Mouse (Mus musculus) lung, embryonic 16.5 days (tissue): ENCODE data around the gene Plpp7. TPM values are rescaled to one million over a fixed set of nuclear protein-coding genes. Genes with fewer than 3 reads are reported as not detected.

Source experiments
- ATAC-seq: fragments of 200-750 bp; cut with Nextera tagmentation; 2 replicates; pipeline ENCODE4 v1.8.0; 2017; ENCODE audit warnings: low read depth, mild to moderate bottlenecking, moderate library complexity
- H3K27ac ChIP-seq: fragments of 300-500 bp; sonication (generic); 2 replicates; pipeline ENCODE4 v1.5.1; 2014; ENCODE audit warnings: mild to moderate bottlenecking, control low read depth, low read length
- H3K27me3 ChIP-seq: fragments of 300-500 bp; sonication (generic); 2 replicates; pipeline ENCODE4 v1.6.1; 2014; ENCODE audit warnings: low read depth, low read length, mixed read lengths; ENCODE audit not compliant: control insufficient read depth, insufficient read depth
- H3K36me3 ChIP-seq: fragments of 300-500 bp; sonication (generic); 2 replicates; pipeline ENCODE4 v1.6.1; 2014; ENCODE audit warnings: low read length; ENCODE audit not compliant: control insufficient read depth, insufficient read depth
- H3K4me1 ChIP-seq: fragments of 300-500 bp; sonication (generic); replicated peaks from 2 replicates; pipeline ENCODE4 v1.6.1; 2014; ENCODE audit warnings: low read length, mixed read lengths; ENCODE audit not compliant: control insufficient read depth, insufficient read depth
- H3K4me2 ChIP-seq: fragments of 300-500 bp; sonication (generic); 2 replicates; pipeline ENCODE4 v1.6.1; 2014; ENCODE audit warnings: low read depth, low read length, control low read depth
- H3K4me3 ChIP-seq: fragments of 300-500 bp; sonication (generic); 2 replicates; pipeline ENCODE4 v1.5.1; 2014; ENCODE audit warnings: mild to moderate bottlenecking, low read length, control low read depth
- H3K9ac ChIP-seq: fragments of 300-500 bp; sonication (generic); 2 replicates; pipeline ENCODE4 v1.6.1; 2014; ENCODE audit warnings: low read length, control low read depth
- H3K9me3 ChIP-seq: fragments of 300-500 bp; sonication (generic); 2 replicates; pipeline ENCODE4 v1.6.1; 2016; ENCODE audit warnings: low read length; ENCODE audit not compliant: control insufficient read depth
- WGBS: fragments of 180-500 bp; shearing (Covaris S2); extraction: QIAGEN DNeasy Blood & Tissue Kit; methylation state at CpG from one replicate; pipeline ENCODE4 v1.1.7; 2014; 5-methylcytosine and 5-hydroxymethylcytosine counted together
- polyA plus RNA-seq: library from polyadenylated mRNA; unstranded; fragments of >200 nt; fragmentation: Nextera tagmentation; extraction: Ambion mirVana; gene quantifications from 2 replicates; pipeline ENCODE4 v1.2.1, GENCODE M21; 2015

Plpp7 gene
- polyA plus RNA-seq, result 3.6 and 3.9 TPM in 2 replicates

DNA sequence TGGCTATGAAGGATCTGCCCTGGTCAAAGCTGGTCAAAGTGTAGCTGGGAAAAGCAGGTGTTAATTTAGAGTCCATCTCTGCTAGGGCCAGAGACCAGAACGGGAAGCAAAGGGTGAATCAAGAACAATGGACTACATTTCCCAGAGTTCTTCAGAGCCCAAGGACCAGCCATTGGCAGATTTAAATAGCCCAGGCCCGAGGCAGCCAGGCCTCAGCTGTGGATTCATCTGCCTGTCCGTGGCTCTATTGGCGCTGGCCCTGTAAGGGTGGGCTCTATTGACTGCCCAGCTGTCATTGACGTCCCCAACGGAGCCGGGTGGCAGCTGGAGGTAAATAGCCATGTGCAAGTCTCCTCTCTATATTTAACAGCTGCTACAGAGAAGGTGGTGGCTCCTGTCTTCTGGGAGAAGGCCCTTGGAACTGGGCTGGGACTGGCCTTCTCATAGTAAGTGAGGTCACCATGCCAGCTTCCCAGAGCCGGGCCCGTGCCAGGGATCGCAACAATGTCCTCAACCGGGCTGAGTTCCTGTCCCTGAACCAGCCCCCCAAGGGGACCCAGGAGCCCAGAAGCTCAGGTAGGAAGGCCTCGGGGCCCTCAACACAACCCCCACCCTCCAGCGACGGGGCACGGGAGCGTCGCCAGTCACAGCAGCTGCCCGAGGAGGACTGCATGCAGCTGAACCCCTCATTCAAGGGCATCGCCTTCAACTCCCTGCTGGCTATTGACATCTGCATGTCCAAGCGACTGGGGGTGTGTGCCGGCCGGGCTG lies at the start of gene Plpp7:
Gene Plpp7 (plus strand): TSS at position 178 of the 771 bp plus-strand sequence.
- H3K4me2 ChIP-seq, result peak within 1 kb of the TSS; percentile 52
- no peaks in the 10 kb centered on the region for H3K4me1 ChIP-seq
- peak; percentile 89 for ATAC-seq
- no peaks in the 10 kb centered on the region for H3K27me3 ChIP-seq
- H3K9me3 ChIP-seq, result no peaks in the 10 kb centered on the region
- peak within 1 kb of the TSS; percentile 62 for H3K9ac ChIP-seq
- H3K4me3 ChIP-seq, result peak within 1 kb of the TSS; percentile 43
- H3K27ac ChIP-seq, result no peak within 1 kb of the TSS
- WGBS, result 48% methylated on average over 22 of the region's 22 CpGs
- H3K36me3 ChIP-seq, result no peaks in the 10 kb centered on the region

DNA sequence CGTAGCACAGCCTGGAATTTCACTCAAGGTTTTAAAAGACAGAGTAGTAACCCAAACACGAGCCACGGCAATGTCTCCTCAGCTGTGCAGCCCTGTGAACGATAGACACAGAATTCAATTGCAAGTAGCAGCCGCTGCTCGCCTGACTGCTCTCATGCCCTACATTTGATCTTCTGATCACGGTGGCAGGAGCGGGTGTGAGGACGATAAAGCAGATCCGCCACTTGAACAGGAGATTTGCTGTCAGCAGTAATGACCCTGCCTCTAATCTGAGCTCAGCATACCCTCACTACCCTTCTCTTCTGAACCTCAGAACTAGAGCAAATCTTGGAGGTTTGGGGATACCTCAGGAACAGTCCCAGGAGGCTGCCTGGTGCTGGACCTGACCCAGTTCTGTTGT lies 49.3 kb upstream of the Plpp7 start:
- Histone ChIP-seq H3K27me3 (no peaks in the 10 kb centered on the region), H3K27ac (no peak overlapping the region), H3K4me3 (no peak overlapping the region), H3K4me1 (no peaks in the 10 kb centered on the region), H3K4me2 (no peak overlapping the region), H3K9ac (no peak overlapping the region), H3K9me3 (no peaks in the 10 kb centered on the region), H3K36me3 (peaks cover 28% of the 10 kb centered on the region)
- 82% methylated on average over 10 of the region's 10 CpGs for WGBS
- ATAC-seq, result no peak

- H3K9ac ChIP-seq, result no peak overlapping the region
- no peak overlapping the region for H3K27ac ChIP-seq
- no peaks in the 10 kb centered on the region for H3K27me3 ChIP-seq
- H3K36me3 ChIP-seq, result peaks cover 29% of the 10 kb centered on the region
- no peak for ATAC-seq
- H3K4me2 ChIP-seq, result no peak overlapping the region
- H3K4me3 ChIP-seq, result no peak overlapping the region
- WGBS, result 85% methylated on average over 10 of the region's 10 CpGs
- H3K4me1 ChIP-seq, result no peaks in the 10 kb centered on the region
- no peaks in the 10 kb centered on the region for H3K9me3 ChIP-seq
Measured at GRCm38 (mm10) chr2:32047323-32047722, 48.0 kb upstream of the Plpp7 start.

- Histone ChIP-seq H3K4me3 (no peak overlapping the region), H3K9ac (no peak overlapping the region), H3K9me3 (no peaks in the 10 kb centered on the region), H3K4me2 (no peak overlapping the region), H3K27ac (no peak overlapping the region), H3K27me3 (no peaks in the 10 kb centered on the region), H3K4me1 (no peaks in the 10 kb centered on the region), H3K36me3 (peaks cover 21% of the 10 kb centered on the region)
- ATAC-seq, result no peak
- 73% methylated on average over 8 of the region's 8 CpGs for WGBS
Measured at GRCm38 (mm10) chr2:32051791-32052190, 43.5 kb upstream of the Plpp7 start.

DNA sequence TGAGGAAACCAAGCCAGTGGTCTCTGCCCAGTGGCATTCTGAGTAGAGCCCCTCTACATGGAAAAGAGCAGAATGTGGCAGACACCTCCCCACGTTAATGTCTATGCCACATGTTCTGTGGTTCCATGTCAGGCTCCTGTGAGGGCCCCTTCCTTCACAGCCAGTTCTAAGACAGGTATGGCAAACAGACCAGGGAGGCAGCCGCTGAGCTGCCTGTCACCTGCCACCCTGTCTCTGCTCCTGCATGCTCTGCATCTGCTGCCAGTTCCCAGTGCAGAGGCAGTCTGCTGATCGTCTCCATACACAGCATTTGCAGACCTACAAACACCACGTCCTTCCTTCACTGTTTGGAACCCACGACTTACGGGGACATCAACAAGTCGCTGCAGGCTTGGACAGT lies 42.9 kb upstream of the Plpp7 start:
- WGBS, result 93% methylated on average over 7 of the region's 7 CpGs
- no peaks in the 10 kb centered on the region for H3K4me1 ChIP-seq
- no peaks in the 10 kb centered on the region for H3K9me3 ChIP-seq

GRCm38 (mm10) chr2:32055357-32055965 lies 39.9 kb upstream of the Plpp7 start:
- Histone ChIP-seq H3K36me3 (peaks cover 12% of the 10 kb centered on the region; the same call in 1 of the 2 replicates), H3K27ac (no peak overlapping the region)

More for the DNA sequence above, 42.9 kb upstream of the Plpp7 start:
- Histone ChIP-seq H3K27me3 (no peaks in the 10 kb centered on the region), H3K4me3 (no peak overlapping the region), H3K9ac (no peak overlapping the region), H3K36me3 (peaks cover 21% of the 10 kb centered on the region), H3K4me2 (no peak overlapping the region), H3K27ac (no peak overlapping the region)
- ATAC-seq, result no peak

GRCm38 (mm10) chr2:32056524-32056923 lies 38.8 kb upstream of the Plpp7 start:
- ATAC-seq, result no peak
- no peak overlapping the region for H3K27ac ChIP-seq
- WGBS, result 81% methylated on average over 10 of the region's 10 CpGs

More at GRCm38 (mm10) chr2:32055357-32055965, 39.9 kb upstream of the Plpp7 start:
- WGBS, result 64% methylated on average over 7 of the region's 7 CpGs
- Histone ChIP-seq H3K9me3 (no peaks in the 10 kb centered on the region), H3K9ac (no peak overlapping the region), H3K4me2 (no peak overlapping the region), H3K4me1 (no peaks in the 10 kb centered on the region), H3K4me3 (no peak overlapping the region), H3K27me3 (no peaks in the 10 kb centered on the region)
- ATAC-seq, result no peak

DNA sequence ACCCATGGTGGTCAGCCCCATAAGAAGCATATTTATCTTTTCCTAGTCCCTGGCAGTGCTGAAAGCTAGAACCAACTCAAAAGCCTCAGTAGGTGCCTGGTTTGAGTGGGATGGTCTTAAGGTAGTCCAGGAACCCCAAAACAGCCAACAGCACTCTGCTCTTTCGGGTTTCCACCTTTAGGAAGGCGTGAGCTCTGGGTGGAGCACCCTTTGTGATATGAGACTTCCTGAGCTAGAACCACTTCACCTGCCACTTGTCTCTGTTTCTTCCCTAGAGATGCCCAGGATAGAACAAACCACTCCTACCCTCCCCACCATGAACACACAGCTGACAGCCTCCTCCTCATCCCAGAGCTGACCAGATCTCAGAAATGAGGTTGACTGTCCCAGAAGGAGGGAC lies 38.0 kb upstream of the Plpp7 start:
- Histone ChIP-seq H3K27me3 (no peaks in the 10 kb centered on the region), H3K27ac (no peak overlapping the region), H3K4me3 (no peak overlapping the region), H3K9me3 (no peaks in the 10 kb centered on the region), H3K4me2 (no peak overlapping the region), H3K4me1 (no peaks in the 10 kb centered on the region), H3K9ac (no peak overlapping the region), H3K36me3 (peaks cover 5% of the 10 kb centered on the region; the same call in 1 of the 2 replicates)
- ATAC-seq, result no peak
- WGBS, result 53% methylated on average over 2 of the region's 2 CpGs

More at GRCm38 (mm10) chr2:32056524-32056923, 38.8 kb upstream of the Plpp7 start:
- Histone ChIP-seq H3K4me2 (no peak overlapping the region), H3K27me3 (no peaks in the 10 kb centered on the region), H3K36me3 (peaks cover 9% of the 10 kb centered on the region; the same call in 1 of the 2 replicates), H3K9me3 (no peaks in the 10 kb centered on the region), H3K9ac (no peak overlapping the region), H3K4me3 (no peak overlapping the region), H3K4me1 (no peaks in the 10 kb centered on the region)

DNA sequence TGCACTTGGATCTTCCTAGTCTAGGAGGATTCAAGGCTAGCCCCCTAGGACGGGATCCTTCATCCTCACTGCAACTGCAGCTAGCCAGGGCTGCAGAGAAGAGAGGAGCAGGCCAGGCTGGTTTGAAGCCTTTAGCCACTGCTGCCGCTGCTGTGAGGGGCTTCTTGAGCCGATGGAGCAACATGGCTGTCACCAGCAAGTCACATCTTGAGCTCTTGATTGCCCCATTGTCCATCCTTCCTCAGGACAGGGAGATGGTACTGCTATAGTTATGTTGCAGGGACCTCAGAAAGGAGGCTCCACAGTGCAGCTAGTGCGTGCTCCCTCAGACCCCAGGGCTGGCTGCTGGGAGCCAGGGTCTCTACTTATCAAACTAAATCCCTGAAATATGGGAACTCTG lies 37.5 kb upstream of the Plpp7 start:
- Histone ChIP-seq H3K4me1 (no peaks in the 10 kb centered on the region), H3K9ac (no peak overlapping the region), H3K36me3 (0 out of 2 replicates have a peak, but pooled peaks cover 2% of the 10 kb centered on the region), H3K4me3 (no peak overlapping the region), H3K9me3 (no peaks in the 10 kb centered on the region), H3K27me3 (no peaks in the 10 kb centered on the region), H3K27ac (no peak overlapping the region), H3K4me2 (no peak overlapping the region)
- no peak for ATAC-seq
- WGBS, result 68% methylated on average over 4 of the region's 4 CpGs
